Mouse (Mus musculus) forebrain, embryonic 13.5 days (tissue): Measurements from ENCODE around the gene Fam118b. TPM values are rescaled to one million over a fixed set of nuclear protein-coding genes. Genes with fewer than 3 reads are reported as not detected.

Experiments
- ATAC-seq: fragments of 200-750 bp; cut with Nextera tagmentation; 2 replicates; pipeline ENCODE4 v1.8.0; 2017
- H3K27ac ChIP-seq: fragments of 300-500 bp; sonication (generic); 2 replicates; pipeline ENCODE4 v1.5.1; 2015; ENCODE audit warnings: inconsistent platforms, mild to moderate bottlenecking, moderate library complexity
- H3K27me3 ChIP-seq: fragments of 300-500 bp; sonication (generic); 2 replicates; pipeline ENCODE4 v1.6.1; 2015; ENCODE audit warnings: mild to moderate bottlenecking, inconsistent platforms
- H3K36me3 ChIP-seq: fragments of 300-500 bp; sonication (generic); 2 replicates; pipeline ENCODE4 v1.6.1; 2015; ENCODE audit warnings: mild to moderate bottlenecking, inconsistent platforms; ENCODE audit not compliant: poor library complexity, severe bottlenecking
- H3K4me1 ChIP-seq: fragments of 300-500 bp; sonication (generic); 2 replicates; pipeline ENCODE4 v1.6.1; 2015; ENCODE audit warnings: inconsistent platforms
- H3K4me2 ChIP-seq: fragments of 300-500 bp; sonication (generic); 2 replicates; pipeline ENCODE4 v1.6.1; 2015; ENCODE audit warnings: inconsistent platforms, mild to moderate bottlenecking, moderate library complexity
- H3K4me3 ChIP-seq: fragments of 300-500 bp; sonication (generic); 2 replicates; pipeline ENCODE4 v1.5.1; 2015; ENCODE audit warnings: mild to moderate bottlenecking, inconsistent platforms
- H3K9ac ChIP-seq: fragments of 300-500 bp; sonication (generic); 2 replicates; pipeline ENCODE4 v1.6.1; 2015; ENCODE audit warnings: mild to moderate bottlenecking, inconsistent platforms
- H3K9me3 ChIP-seq: fragments of 300-500 bp; sonication (generic); replicated peaks from 2 replicates; pipeline ENCODE4 v1.6.1; 2016; ENCODE audit warnings: inconsistent platforms
- WGBS: fragments of 180-500 bp; shearing (Covaris S2); methylation state at CpG from one replicate; pipeline ENCODE4 v1.1.7; 2015; 5-methylcytosine and 5-hydroxymethylcytosine counted together
- polyA plus RNA-seq: library from polyadenylated mRNA; unstranded; fragments of >200 nt; fragmentation: Nextera tagmentation; extraction: Ambion mirVana; gene quantifications from 2 replicates; pipeline ENCODE4 v1.2.1, GENCODE M21; 2015

The Fam118b gene
- polyA plus RNA-seq, 1 experiment from 2014 or later: 88.8 TPM

DNA sequence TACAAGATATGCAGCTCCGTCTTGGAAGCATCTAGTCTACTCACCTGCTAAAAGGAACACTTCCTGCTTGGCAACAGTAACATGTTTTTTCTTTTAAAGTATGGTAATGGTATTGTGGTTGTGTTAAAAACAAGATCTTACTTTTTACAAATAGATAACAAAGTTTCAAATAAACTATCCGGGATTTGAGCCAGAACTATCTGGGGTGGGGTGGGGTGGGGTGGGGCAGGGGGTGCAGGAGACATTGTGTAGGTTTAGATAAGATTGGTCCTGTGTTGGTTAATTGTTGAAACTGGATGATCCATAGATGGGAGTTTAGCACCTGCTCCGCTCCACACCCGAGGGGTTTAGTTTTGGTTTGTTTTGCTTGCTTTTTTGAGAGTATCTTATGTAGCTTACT is 5.2 kb downstream of the Fam118b start:
- H3K27me3 ChIP-seq: no peaks in the 10 kb centered on the region
- no peaks in the 10 kb centered on the region for H3K9me3 ChIP-seq
- ATAC-seq: no peak
- no peak overlapping the region for H3K4me2 ChIP-seq
- peaks cover 10% of the 10 kb centered on the region for H3K36me3 ChIP-seq
- no peak overlapping the region for H3K9ac ChIP-seq
- WGBS: 90% methylated on average over 4 of the region's 4 CpGs
- no peak overlapping the region for H3K4me3 ChIP-seq
- no peak overlapping the region for H3K27ac ChIP-seq
- peaks cover 12% of the 10 kb centered on the region for H3K4me1 ChIP-seq

DNA sequence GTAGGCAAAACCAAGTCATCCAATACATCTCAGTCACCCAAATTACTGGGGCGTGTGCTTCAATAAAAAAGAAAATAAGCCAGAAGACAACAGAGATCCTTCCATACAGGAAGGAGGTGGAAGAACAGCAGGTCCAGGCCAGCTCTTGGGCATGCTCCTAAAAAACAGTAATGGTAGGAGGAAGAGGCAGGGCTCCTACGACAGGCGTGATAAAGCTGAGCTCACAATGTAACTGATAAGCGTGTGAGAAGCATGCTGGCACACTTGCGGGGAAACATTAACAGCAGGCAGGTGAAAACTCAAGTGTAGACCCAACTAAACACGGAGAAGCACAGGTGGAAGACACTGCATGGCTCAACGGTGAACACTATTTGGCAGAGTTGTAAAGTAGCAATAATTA is 10.2 kb downstream of the Fam118b start:
- Histone ChIP-seq H3K36me3 (peaks cover 10% of the 10 kb centered on the region), H3K27ac (no peak overlapping the region), H3K4me1 (no peaks in the 10 kb centered on the region), H3K4me2 (no peak overlapping the region), H3K9me3 (no peaks in the 10 kb centered on the region), H3K4me3 (no peak overlapping the region), H3K27me3 (no peaks in the 10 kb centered on the region), H3K9ac (no peak overlapping the region)
- WGBS: 96% methylated on average over 7 of the region's 7 CpGs
- ATAC-seq: no peak

DNA sequence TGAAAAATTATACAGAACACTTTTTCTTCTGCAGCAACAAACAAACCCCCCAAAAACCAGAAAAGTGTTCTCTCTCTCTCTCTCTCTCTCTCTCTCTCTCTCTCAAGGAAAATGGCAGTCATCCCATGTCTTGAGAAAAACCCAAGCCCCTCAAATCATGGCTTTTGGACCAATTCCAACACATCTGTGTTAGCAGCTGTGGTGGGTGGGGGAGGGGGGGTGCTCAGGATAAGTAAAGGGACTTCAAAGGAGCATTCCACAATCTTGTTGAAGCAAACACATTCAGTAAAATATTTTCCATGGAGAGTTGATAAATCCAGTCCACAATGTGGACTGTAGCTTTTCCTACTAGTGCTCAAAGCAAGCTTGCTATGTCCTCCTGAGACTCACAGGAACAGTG is 18.1 kb downstream of the Fam118b start:
- Histone ChIP-seq H3K4me3 (no peak overlapping the region), H3K4me1 (0 out of 2 replicates have a peak, but pooled peaks cover 5% of the 10 kb centered on the region), H3K4me2 (no peak overlapping the region), H3K9me3 (no peaks in the 10 kb centered on the region), H3K27ac (no peak overlapping the region), H3K27me3 (no peaks in the 10 kb centered on the region), H3K9ac (no peak overlapping the region), H3K36me3 (peaks cover 2% of the 10 kb centered on the region; the same call in 1 of the 2 replicates)
- ATAC-seq: no peak

DNA sequence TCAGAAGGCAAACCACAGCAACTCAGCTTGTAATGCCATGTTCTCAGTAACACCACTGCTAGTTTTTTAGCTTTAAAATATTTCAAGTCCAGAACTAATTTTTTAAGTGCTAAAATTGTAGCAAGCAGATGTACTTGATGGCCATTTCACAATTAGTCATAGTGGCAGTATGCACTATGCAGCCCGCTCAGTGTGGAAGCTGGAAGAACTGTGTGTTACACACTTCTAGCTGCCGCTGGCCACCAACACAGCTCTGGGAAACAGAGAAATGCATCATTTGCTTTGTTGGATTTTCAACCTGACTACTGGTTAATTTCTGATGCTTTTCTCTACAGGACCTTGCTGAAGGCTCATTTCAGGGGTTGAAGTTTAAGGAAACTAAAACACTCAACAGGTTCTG is 20.2 kb downstream of the Fam118b start:
- ATAC-seq: no peak
- Histone ChIP-seq H3K4me1 (0 out of 2 replicates have a peak, but pooled peaks cover 5% of the 10 kb centered on the region), H3K4me3 (no peak overlapping the region), H3K36me3 (0 out of 2 replicates have a peak, but pooled peaks cover 2% of the 10 kb centered on the region), H3K27ac (no peak overlapping the region), H3K9me3 (no peaks in the 10 kb centered on the region), H3K4me2 (no peak overlapping the region), H3K9ac (no peak overlapping the region), H3K27me3 (no peaks in the 10 kb centered on the region)
- WGBS: 95% methylated on average over 2 of the region's 2 CpGs

DNA sequence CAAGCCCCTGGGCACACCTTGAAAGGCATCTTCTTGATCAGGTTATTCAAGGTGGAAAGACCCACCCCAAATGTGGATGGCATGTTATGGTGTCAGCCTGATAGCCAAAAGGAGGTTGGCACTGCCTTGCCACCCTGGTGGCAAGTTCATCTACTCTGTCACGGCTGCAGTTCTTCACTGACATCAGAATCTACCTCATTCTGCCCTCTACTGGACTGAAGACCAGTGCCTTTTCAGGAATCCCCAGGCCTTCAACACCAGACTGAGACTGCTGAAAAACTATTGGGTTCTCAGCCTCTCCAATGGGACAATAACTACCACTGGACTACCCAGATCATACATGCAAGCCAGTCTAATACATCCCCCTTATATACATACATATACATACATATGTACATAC is 27.9 kb downstream of the Fam118b start:
- H3K36me3 ChIP-seq: peaks cover 17% of the 10 kb centered on the region
- no peak for ATAC-seq
- H3K27me3 ChIP-seq: no peaks in the 10 kb centered on the region
- H3K27ac ChIP-seq: no peak overlapping the region
- H3K4me1 ChIP-seq: 0 out of 2 replicates have a peak, but pooled peaks cover 2% of the 10 kb centered on the region
- no peak overlapping the region for H3K4me2 ChIP-seq
- WGBS: 80% methylated on average over 1 of the region's 1 CpGs
- H3K4me3 ChIP-seq: no peak overlapping the region
- no peak overlapping the region for H3K9ac ChIP-seq
- no peaks in the 10 kb centered on the region for H3K9me3 ChIP-seq

DNA sequence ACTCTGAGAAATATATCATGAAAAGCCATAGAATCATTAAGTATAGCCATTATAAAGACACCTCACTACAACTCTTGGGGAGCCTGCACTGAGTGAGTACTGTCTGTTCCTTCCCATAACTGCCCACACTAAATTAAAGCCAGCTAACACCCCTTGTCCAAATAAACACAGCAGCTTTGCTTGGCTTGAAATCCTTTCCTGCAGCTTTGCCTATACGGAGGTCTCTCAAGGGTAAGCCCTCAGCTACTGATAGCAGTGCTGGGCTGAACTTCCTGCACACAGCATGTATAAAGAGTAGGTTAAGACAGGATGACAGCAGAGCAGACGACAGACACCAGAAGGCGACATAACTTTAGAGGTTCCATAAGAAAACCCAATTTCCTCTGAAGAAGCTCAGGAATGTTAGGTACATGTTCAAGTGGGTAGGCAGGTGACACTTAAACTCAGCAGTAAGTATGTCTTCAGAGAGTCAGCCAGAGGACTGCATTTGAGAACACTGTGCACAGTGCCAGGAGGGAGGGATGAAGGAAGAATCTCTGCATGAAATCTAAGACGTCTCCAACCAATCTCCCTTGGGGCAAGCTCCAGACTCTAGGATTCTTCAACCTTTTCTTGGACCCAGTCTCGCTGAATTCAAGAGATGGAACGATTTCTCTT is 28.6 kb downstream of the Fam118b start:
- 86% methylated on average over 6 of the region's 6 CpGs for WGBS
- H3K36me3 ChIP-seq: peaks cover 24% of the 10 kb centered on the region

DNA sequence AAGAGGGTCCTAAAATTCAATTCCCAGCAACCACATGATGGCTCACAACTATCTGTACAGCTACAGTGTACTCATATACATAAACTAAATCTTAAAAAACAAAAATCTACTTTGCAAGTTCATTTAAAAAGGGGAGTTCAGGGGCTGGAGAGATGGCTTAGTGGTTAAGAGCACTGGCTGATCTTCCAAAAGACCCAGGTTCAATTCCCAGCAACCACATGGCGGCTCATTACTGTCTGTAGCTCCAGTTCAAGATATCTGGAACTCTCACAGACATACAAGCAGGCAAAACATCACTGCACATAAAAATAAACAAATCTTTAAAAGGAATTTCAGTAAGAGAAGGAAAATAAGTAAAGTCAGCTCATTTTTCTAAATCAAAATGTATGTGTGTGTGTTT is 29.2 kb downstream of the Fam118b start:
- no peak overlapping the region for H3K27ac ChIP-seq
- H3K4me1 ChIP-seq: no peaks in the 10 kb centered on the region
- no peak overlapping the region for H3K4me2 ChIP-seq
- WGBS: 91% methylated on average over 1 of the region's 1 CpGs
- peaks cover 29% of the 10 kb centered on the region for H3K36me3 ChIP-seq
- H3K4me3 ChIP-seq: no peak overlapping the region
- no peak for ATAC-seq
- H3K9ac ChIP-seq: no peak overlapping the region
- H3K9me3 ChIP-seq: no peaks in the 10 kb centered on the region
- H3K27me3 ChIP-seq: no peaks in the 10 kb centered on the region

More for the DNA sequence above, 28.6 kb downstream of the Fam118b start:
- no peaks in the 10 kb centered on the region for H3K27me3 ChIP-seq
- H3K4me3 ChIP-seq: no peak overlapping the region
- H3K4me1 ChIP-seq: no peaks in the 10 kb centered on the region
- H3K27ac ChIP-seq: no peak overlapping the region
- no peaks in the 10 kb centered on the region for H3K9me3 ChIP-seq
- H3K4me2 ChIP-seq: no peak overlapping the region
- H3K9ac ChIP-seq: no peak overlapping the region
- no peak for ATAC-seq

DNA sequence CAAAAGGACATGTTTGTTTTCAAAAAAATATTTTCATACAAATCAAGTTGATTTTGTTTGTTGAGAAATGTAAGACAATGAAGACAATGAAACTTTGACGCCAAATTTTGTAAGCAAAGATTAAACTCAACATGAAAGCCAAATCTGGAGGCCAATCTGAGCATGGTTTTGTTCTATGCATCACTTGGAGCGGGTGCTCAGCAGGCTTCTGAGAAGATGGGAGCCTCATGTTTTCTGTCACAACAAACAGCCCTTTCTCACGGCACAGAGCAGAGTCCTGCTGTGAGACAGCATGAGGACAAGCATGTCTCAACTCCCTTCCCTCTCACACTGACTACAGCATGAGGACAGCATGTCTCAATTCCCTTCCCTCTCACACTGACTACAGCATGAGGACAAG is 31.6 kb downstream of the Fam118b start:
- Histone ChIP-seq H3K4me3 (no peak overlapping the region), H3K27me3 (no peaks in the 10 kb centered on the region), H3K9ac (no peak overlapping the region), H3K4me1 (no peaks in the 10 kb centered on the region), H3K27ac (no peak overlapping the region), H3K9me3 (no peaks in the 10 kb centered on the region), H3K4me2 (no peak overlapping the region), H3K36me3 (peaks cover 50% of the 10 kb centered on the region)
- ATAC-seq: no peak
- WGBS: 59% methylated on average over 3 of the region's 3 CpGs

DNA sequence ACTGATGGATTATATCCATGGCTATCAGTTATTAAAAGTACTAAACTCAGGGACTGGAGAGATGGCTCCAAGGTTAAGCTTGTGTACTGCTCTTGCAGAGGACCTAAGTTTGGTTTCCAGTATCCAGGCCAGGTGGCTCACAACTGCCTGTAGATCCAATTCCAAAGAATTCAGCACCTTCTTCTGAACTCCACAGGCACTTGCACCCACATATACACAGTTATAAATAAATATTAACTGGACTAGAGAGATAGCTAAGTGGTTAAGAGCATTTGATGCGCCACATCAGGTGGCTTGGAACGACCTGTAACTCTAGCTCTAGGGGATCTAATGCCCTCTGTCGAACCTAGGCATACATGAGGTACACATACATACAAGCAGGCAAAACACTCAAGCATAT is 38.9 kb downstream of the Fam118b start:
- 93% methylated on average over 3 of the region's 3 CpGs for WGBS
- H3K27ac ChIP-seq: no peak overlapping the region
- H3K4me3 ChIP-seq: no peak overlapping the region
- H3K4me2 ChIP-seq: no peak overlapping the region
- no peaks in the 10 kb centered on the region for H3K9me3 ChIP-seq
- no peak for ATAC-seq
- no peak overlapping the region for H3K9ac ChIP-seq
- H3K36me3 ChIP-seq: peaks cover 57% of the 10 kb centered on the region
- H3K27me3 ChIP-seq: no peaks in the 10 kb centered on the region
- H3K4me1 ChIP-seq: no peaks in the 10 kb centered on the region

DNA sequence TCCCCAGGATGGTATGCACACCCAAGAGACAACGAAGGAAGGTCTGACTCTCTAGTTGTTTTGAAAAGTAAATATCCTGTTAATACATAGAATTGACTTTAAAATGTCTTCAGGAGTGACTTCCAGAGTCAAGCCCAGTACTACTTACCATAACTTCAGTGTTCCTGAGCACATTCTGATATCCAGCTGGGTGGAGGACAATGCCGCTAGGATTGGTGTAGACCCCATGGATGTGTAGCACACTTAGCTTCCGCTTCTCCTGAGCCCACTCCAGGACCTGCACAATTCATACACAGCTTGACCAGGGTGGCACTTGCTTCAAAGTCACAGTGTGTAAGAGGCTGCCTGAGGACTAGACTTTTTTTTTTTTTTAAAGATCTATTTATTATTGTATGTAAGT is 44.1 kb downstream of the Fam118b start:
- no peak overlapping the region for H3K9ac ChIP-seq
- no peak for ATAC-seq
- 95% methylated on average over 3 of the region's 3 CpGs for whole genome bisulfite sequencing
- H3K27ac ChIP-seq: no peak overlapping the region
- H3K4me3 ChIP-seq: no peak overlapping the region
- peaks cover 70% of the 10 kb centered on the region for H3K36me3 ChIP-seq
- H3K4me2 ChIP-seq: no peak overlapping the region
- no peaks in the 10 kb centered on the region for H3K4me1 ChIP-seq
- no peaks in the 10 kb centered on the region for H3K9me3 ChIP-seq
- H3K27me3 ChIP-seq: no peaks in the 10 kb centered on the region

DNA sequence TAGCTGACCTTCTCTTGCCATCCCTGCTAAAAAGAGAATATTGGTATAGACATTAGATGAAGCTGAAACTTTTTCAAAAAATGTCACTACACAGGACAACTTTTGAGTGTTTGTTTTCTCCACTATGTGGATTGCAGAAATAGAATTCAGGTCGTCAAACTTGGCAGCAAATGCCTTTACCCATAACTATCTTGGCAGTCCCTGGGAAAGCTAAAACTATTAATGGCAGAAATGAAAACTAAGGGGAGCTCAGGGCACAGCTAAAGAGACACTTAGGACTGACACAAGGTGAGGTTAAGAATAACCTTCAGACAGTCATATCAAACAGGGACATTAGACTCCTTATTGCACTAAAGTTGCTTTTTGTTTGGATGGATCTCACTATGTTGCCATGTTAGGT is 49.6 kb downstream of the Fam118b start:
- Histone ChIP-seq H3K27ac (no peak overlapping the region), H3K4me1 (no peaks in the 10 kb centered on the region), H3K27me3 (no peaks in the 10 kb centered on the region), H3K9ac (no peak overlapping the region), H3K4me3 (no peak overlapping the region), H3K9me3 (no peaks in the 10 kb centered on the region), H3K4me2 (no peak overlapping the region), H3K36me3 (peaks cover 88% of the 10 kb centered on the region)
- no peak for ATAC-seq
- WGBS: 81% methylated on average over 1 of the region's 1 CpGs

DNA sequence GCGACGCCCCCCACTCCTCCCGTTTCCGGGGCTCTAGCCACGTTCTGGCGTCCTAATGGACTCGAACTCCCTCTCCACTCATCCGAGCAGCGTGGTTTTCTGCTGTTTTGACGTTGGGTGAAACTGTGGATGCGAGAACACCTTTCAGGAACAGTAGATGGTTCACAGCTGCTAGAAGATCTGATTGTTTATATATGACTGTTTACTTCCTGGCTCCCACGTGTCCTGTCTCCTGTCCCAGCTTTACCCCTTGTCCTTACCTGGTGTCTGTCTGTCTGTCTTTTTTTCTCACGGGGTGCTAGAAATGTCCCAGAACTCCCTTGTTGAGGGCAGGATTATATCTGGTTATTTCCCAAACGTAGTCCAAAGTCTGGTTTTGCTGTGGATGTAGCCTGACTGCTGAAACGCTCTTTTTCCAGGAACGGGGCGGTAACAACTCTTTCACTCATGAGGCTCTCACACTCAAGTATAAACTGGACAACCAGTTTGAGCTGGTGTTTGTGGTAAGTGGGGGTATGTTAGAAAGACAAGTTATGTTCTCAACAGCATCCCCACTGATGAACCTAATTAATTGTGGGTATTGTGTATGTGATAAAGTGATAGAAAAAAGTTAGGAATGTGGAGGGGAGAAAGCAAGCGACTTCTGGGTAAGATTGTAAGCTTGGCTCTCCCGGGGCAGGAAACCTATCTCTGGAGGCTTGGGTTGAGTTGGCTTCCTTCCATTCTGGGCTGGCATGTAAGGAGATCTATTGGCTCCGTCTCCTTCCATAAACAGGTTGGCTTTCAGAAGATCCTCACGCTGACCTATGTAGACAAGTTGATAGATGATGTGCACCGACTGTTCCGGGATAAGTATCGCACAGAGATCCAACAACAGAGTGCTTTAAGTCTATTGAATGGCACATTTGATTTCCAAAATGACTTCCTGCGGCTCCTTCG is 55.8 kb downstream of the Fam118b start:
- Histone ChIP-seq H3K27ac (peak overlapping the region; percentile 45; the same call in 1 of the 2 replicates), H3K9ac (peak overlapping the region; percentile 83), H3K27me3 (no peaks in the 10 kb centered on the region), H3K4me3 (peak overlapping the region; percentile 80), H3K4me1 (peaks cover 22% of the 10 kb centered on the region), H3K36me3 (peaks cover 55% of the 10 kb centered on the region), H3K9me3 (no peaks in the 10 kb centered on the region), H3K4me2 (peak overlapping the region; percentile 94)
- 36% methylated on average over 26 of the region's 26 CpGs for WGBS
- ATAC-seq: no peak
